In genomic region chr11:98192901-98193805, GRCm38 (mm10) we compare ENCODE assay signal across 8 mouse cellular contexts. TPM values are rescaled to one million over a fixed set of nuclear protein-coding genes. Genes with fewer than 3 reads are reported as not detected.
A peak's percentile ranks its signal among the peaks of the same experiment; 100 is the strongest.
DNase-seq lines count a peak whose midpoint lies in the region; ATAC-seq and TF ChIP-seq lines count a peak whose summit lies in the region.

TSS of gene Med1 (minus strand) at chr11:98193293.

- peak; percentile 92 to 95 for TF ChIP-seq POLR2A in MEL (IDR thresholded peaks at IDR 0.05; ENCODE audit: control insufficient read depth in 1 of 2, insufficient read depth in 1 of 2, low read depth in 1 of 2, low read length in 2 of 2, poor library complexity in 1 of 2)
- peak; percentile 81; the same call in 1 of the 2 replicates for TF ChIP-seq POLR2A in cerebellum, adult 2 months (IDR thresholded peaks at IDR 0.05; ENCODE audit: borderline replicate concordance, insufficient read depth, low read length)

- peaks cover 0 to 7% of the 10 kb centered on the region in 2 experiments; a peak in 3 of 4 replicates for H3K4me1 ChIP-seq in MEL (ENCODE audit: control insufficient read depth in 1 of 2, insufficient read depth in 2 of 2, low read length in 2 of 2)
- no peaks in the 10 kb centered on the region for H3K4me1 ChIP-seq in cerebellum, adult 2 months (ENCODE audit: control insufficient read depth, insufficient read depth, low read length)
- peaks cover 10% of the 10 kb centered on the region for H3K4me1 ChIP-seq in forebrain, postnatal 0 days (ENCODE audit: insufficient read depth)
- peaks cover 13% of the 10 kb centered on the region for H3K4me1 ChIP-seq in lung, embryonic 15.5 days

- peaks cover 12 to 17% of the 10 kb centered on the region in 2 experiments for H3K36me3 ChIP-seq in MEL (ENCODE audit: control insufficient read depth in 1 of 2, insufficient read depth in 2 of 2, low read length in 2 of 2)
- H3K36me3 ChIP-seq in forebrain, postnatal 0 days (ENCODE audit: insufficient read depth): peaks cover 5% of the 10 kb centered on the region; the same call in 1 of the 2 replicates
- peaks cover 16% of the 10 kb centered on the region for H3K36me3 ChIP-seq in lung, embryonic 15.5 days

- peak within 1 kb of the TSS; percentile 61 for H3K4me2 ChIP-seq in forebrain, postnatal 0 days (ENCODE audit: low read depth)
- H3K4me2 ChIP-seq in lung, embryonic 15.5 days: peak within 1 kb of the TSS; percentile 60

- H3K9me3 ChIP-seq in MEL (replicated peaks; ENCODE audit: insufficient read depth, low read length): no peaks in the 10 kb centered on the region
- H3K9me3 ChIP-seq in forebrain, postnatal 0 days (ENCODE audit: low read length): no peaks in the 10 kb centered on the region
- H3K9me3 ChIP-seq in lung, embryonic 15.5 days: no peaks in the 10 kb centered on the region

- TF ChIP-seq CTCF in MEL (IDR thresholded peaks at IDR 0.05 in 2 of 3, conservative IDR thresholded peaks at IDR 0.05 in 1 of 3; ENCODE audit: control insufficient read depth in 1 of 3, insufficient read depth in 1 of 3, low read depth in 2 of 3, low read length in 3 of 3, poor library complexity in 1 of 3, severe bottlenecking in 1 of 3): no peak
- no peak for TF ChIP-seq CTCF in cerebellum, adult 2 months (IDR thresholded peaks at IDR 0.05; ENCODE audit: borderline replicate concordance, insufficient read depth, low read depth, low read length)
- 0 out of 2 replicates have a peak, but pooled peaks have one; percentile 10 for TF ChIP-seq CTCF in forebrain, postnatal 0 days (IDR thresholded peaks at IDR 0.05; ENCODE audit: low read depth)

- WGBS in cerebellum, adult 2 months: under 1% methylated on average over 51 of the region's 53 CpGs
- 1% methylated on average over 53 of the region's 53 CpGs for WGBS in forebrain, postnatal 0 days
- WGBS in lung, embryonic 15.5 days: under 1% methylated on average over 52 of the region's 53 CpGs

- peak; percentile 100 for DNase-seq in MEL (ENCODE audit: low read depth, low spot score)
- DNase-seq in cerebellum, adult 2 months: peak; percentile 88 to 91
- peak; percentile 95 for DNase-seq in forebrain, postnatal 0 days
- DNase-seq in heart, postnatal 4 days: peak; percentile 93
- peak; percentile 92 to 93 for DNase-seq in layer of hippocampus, adult 8-10 months (ENCODE audit: low spot score in 2 of 2)
- peak; percentile 88 for DNase-seq in ovary, adult 18-20 months (ENCODE audit: low spot score)
- DNase-seq in thymus, postnatal 0 days (ENCODE audit: low spot score): peak; percentile 98

- peak within 1 kb of the TSS; percentile 68 for H3K4me3 ChIP-seq in MEL (ENCODE audit: control insufficient read depth in 1 of 2, insufficient read depth in 1 of 2, low read depth in 2 of 2, low read length in 2 of 2)
- peak within 1 kb of the TSS; percentile 72 for H3K4me3 ChIP-seq in cerebellum, adult 2 months (replicated peaks; ENCODE audit: insufficient read depth, low read depth, low read length)
- H3K4me3 ChIP-seq in forebrain, postnatal 0 days (ENCODE audit: low read depth, low read length): peak within 1 kb of the TSS; percentile 57
- peak within 1 kb of the TSS; percentile 71 for H3K4me3 ChIP-seq in lung, embryonic 15.5 days

- peak within 1 kb of the TSS; percentile 88 for H3K27ac ChIP-seq in MEL (ENCODE audit: control insufficient read depth, low read depth, low read length)
- peak within 1 kb of the TSS; percentile 49; the same call in 1 of the 2 replicates for H3K27ac ChIP-seq in cerebellum, adult 2 months (ENCODE audit: insufficient read depth, low read length)
- peak within 1 kb of the TSS; percentile 94 for H3K27ac ChIP-seq in forebrain, postnatal 0 days (ENCODE audit: low read depth, low read length)
- peak within 1 kb of the TSS; percentile 88 for H3K27ac ChIP-seq in lung, embryonic 15.5 days

- peaks cover 40% of the 10 kb centered on the region for H3K79me2 ChIP-seq in MEL (ENCODE audit: control insufficient read depth, insufficient read depth, low read length, poor library complexity)

- peak within 1 kb of the TSS; percentile 93 for H3K9ac ChIP-seq in MEL (ENCODE audit: control insufficient read depth, low read depth, low read length, poor library complexity, severe bottlenecking)
- H3K9ac ChIP-seq in forebrain, postnatal 0 days: peak within 1 kb of the TSS; percentile 84
- peak within 1 kb of the TSS; percentile 87 for H3K9ac ChIP-seq in lung, embryonic 15.5 days

- TF ChIP-seq RAD21 in MEL (IDR thresholded peaks at IDR 0.05; ENCODE audit: low read depth, low read length): no peak

- H3K27me3 ChIP-seq in MEL (ENCODE audit: control insufficient read depth in 1 of 2, insufficient read depth in 2 of 2, low read length in 2 of 2): no peaks in the 10 kb centered on the region
- no peaks in the 10 kb centered on the region for H3K27me3 ChIP-seq in cerebellum, adult 2 months (ENCODE audit: control insufficient read depth, insufficient read depth, low read length)
- no peaks in the 10 kb centered on the region for H3K27me3 ChIP-seq in forebrain, postnatal 0 days (ENCODE audit: insufficient read depth, low read length)
- no peaks in the 10 kb centered on the region for H3K27me3 ChIP-seq in lung, embryonic 15.5 days

- TF ChIP-seq EP300 in MEL (IDR thresholded peaks at IDR 0.05; ENCODE audit: low read depth in 1 of 2, low read length in 2 of 2): no peak

- peak; percentile 98 for ATAC-seq in forebrain, postnatal 0 days
- ATAC-seq in lung, embryonic 15.5 days (ENCODE audit: borderline replicate concordance, extremely low read depth, low FRiP score, low TSS enrichment): peak; percentile 94

TF ChIP-seq in MEL, 35 proteins besides CTCF, POLR2A, EP300 and RAD21:
- TF ChIP-seq MYB (IDR thresholded peaks at IDR 0.05; ENCODE audit: low read depth, low read length) (peak; percentile 61), JUND (IDR thresholded peaks at IDR 0.05; ENCODE audit: low read depth, low read length) (no peak), TCF12 (IDR thresholded peaks at IDR 0.05; ENCODE audit: low read depth, low read length) (peak; percentile 79), USF2 (IDR thresholded peaks at IDR 0.05; ENCODE audit: borderline replicate concordance in 1 of 2, insufficient read depth in 1 of 2, low read depth in 1 of 2, low read length in 2 of 2) (no peak), SIN3A (IDR thresholded peaks at IDR 0.05; ENCODE audit: low read length) (peak; percentile 81), ELF1 (IDR thresholded peaks at IDR 0.05; ENCODE audit: low read depth, low read length) (peak; percentile 94), ZKSCAN1 (IDR thresholded peaks at IDR 0.05; ENCODE audit: low read depth, low read length) (no peak), ETS1 (IDR thresholded peaks at IDR 0.05; ENCODE audit: low read depth, low read length) (peak; percentile 26; the same call in 1 of the 2 replicates), ZMIZ1 (IDR thresholded peaks at IDR 0.05; ENCODE audit: low read depth, low read length) (peak; percentile 87), MXI1 (IDR thresholded peaks at IDR 0.05; ENCODE audit: low read depth, low read length) (peak; percentile 57), TBP (IDR thresholded peaks at IDR 0.05; ENCODE audit: low read depth, low read length) (peak; percentile 86; the same call in 1 of the 2 replicates), NELFE (IDR thresholded peaks at IDR 0.05; ENCODE audit: low read depth, low read length) (peak; percentile 95), POLR2AphosphoS2 (IDR thresholded peaks at IDR 0.05; ENCODE audit: low read length) (peak; percentile 95), UBTF (IDR thresholded peaks at IDR 0.05; ENCODE audit: borderline replicate concordance, insufficient read depth, low read depth, low read length) (no peak), MYC (IDR thresholded peaks at IDR 0.05; ENCODE audit: low read depth, low read length) (peak; percentile 74; the same call in 1 of the 2 replicates), CHD2 (IDR thresholded peaks at IDR 0.05; ENCODE audit: low read length) (peak; percentile 97), HCFC1 (IDR thresholded peaks at IDR 0.05; ENCODE audit: low read depth, low read length) (peak; percentile 90), MAX (IDR thresholded peaks at IDR 0.05; ENCODE audit: low read length) (peak; percentile 18; the same call in 1 of the 2 replicates)

RNA-seq across cellular contexts. Expression of gene Med1, which starts in this region (rescaled TPM):
- total RNA-seq in MEL (2012; rRNA removed): 39.9 and 43.6 TPM in 2 replicates
- 100 to 1,000 TPM in 1 of 2 experiments, 10 to 100 TPM in 1; 58.6 to 122 TPM for polyA plus RNA-seq in MEL (2012; ENCODE audit: insufficient read depth in 1 of 2, insufficient read length in 2 of 2, low read depth in 1 of 2, low replicate concordance in 2 of 2, missing spikeins in 1 of 2)
- polyA plus RNA-seq in cerebellum, adult 2 months (2012; rRNA removed): 27.0 and 29.0 TPM in 2 replicates
- 30.2 and 35.5 TPM in 2 replicates for total RNA-seq in forebrain, postnatal 0 days (2014; rRNA removed)
- polyA plus RNA-seq in forebrain, postnatal 0 days (2015; fragmentation: Nextera tagmentation; extraction: Ambion mirVana): 44.9 and 56.4 TPM in 2 replicates
- total RNA-seq in heart, postnatal 4 days (2021): 10 to 100 TPM; 48.5 to 52.6 TPM
- total RNA-seq in layer of hippocampus, adult 8-10 months (2022): 10 to 100 TPM; 42.9 to 57.7 (median 49.4) TPM
- polyA plus RNA-seq in lung, embryonic 15.5 days (2015; fragmentation: Nextera tagmentation; extraction: Ambion mirVana): 57.8 and 60.8 TPM in 2 replicates
- 68.4 and 75.8 TPM in 2 replicates for polyA plus RNA-seq in thymus, postnatal 0 days (2015; fragmentation: Nextera tagmentation; extraction: Ambion mirVana)

Comparison
In these comparisons a context has a peak if more than half of its experiments do, and no peak if none do; other contexts are left out.
1. Peak in every context shown above with its lines: DNase-seq, ATAC-seq, H3K4me3 ChIP-seq and H3K27ac ChIP-seq.